Mouse (Mus musculus): Measurements from ENCODE around the gene Tedc1. TPM values are rescaled to one million over a fixed set of nuclear protein-coding genes. Genes with fewer than 3 reads are reported as not detected.

The Tedc1 gene
- polyA plus RNA-seq, 1 experiment from 2014 or later = 38.4 TPM

- Histone ChIP-seq H3K36me3 (peaks cover 4% of the 10 kb centered on the region; the same call in 1 of the 2 replicates), H3K4me3 (peak overlapping the region; percentile 62), H3K4me1 (peaks cover 26% of the 10 kb centered on the region), H3K9ac (no peak overlapping the region), H3K27ac (peak overlapping the region; percentile 81; the same call in 1 of the 2 replicates), H3K4me2 (peak overlapping the region; percentile 74), H3K27me3 (no peaks in the 10 kb centered on the region), H3K9me3 (no peaks in the 10 kb centered on the region)
- WGBS = 80% methylated on average over 8 of the region's 8 CpGs
- no peak for ATAC-seq (ENCODE audit: borderline replicate concordance, extremely low read depth, low FRiP score, low TSS enrichment)
These were observed 1.3 kb downstream of the Tedc1 start for GRCm38 (mm10) chr12:113157521-113157920.

GRCm38 (mm10) chr12:113157971-113158370 is 1.8 kb downstream of the Tedc1 start:
- ATAC-seq (ENCODE audit: borderline replicate concordance, extremely low read depth, low FRiP score, low TSS enrichment) = no peak

GRCm38 (mm10) chr12:113163561-113164006 is 7.4 kb downstream of the Tedc1 start:
- H3K36me3 ChIP-seq = peaks cover 16% of the 10 kb centered on the region
- H3K4me1 ChIP-seq = no peaks in the 10 kb centered on the region
- H3K4me3 ChIP-seq = no peak overlapping the region
- no peaks in the 10 kb centered on the region for H3K27me3 ChIP-seq
- WGBS = 72% methylated on average over 11 of the region's 11 CpGs
- H3K9ac ChIP-seq = no peak overlapping the region
- H3K27ac ChIP-seq = no peak overlapping the region
- no peaks in the 10 kb centered on the region for H3K9me3 ChIP-seq
- H3K4me2 ChIP-seq = no peak overlapping the region
- ATAC-seq (ENCODE audit: borderline replicate concordance, extremely low read depth, low FRiP score, low TSS enrichment) = no peak

More at GRCm38 (mm10) chr12:113157971-113158370, 1.8 kb downstream of the Tedc1 start:
- H3K9ac ChIP-seq = no peak overlapping the region
- peak overlapping the region; percentile 74; the same call in 1 of the 2 replicates for H3K4me2 ChIP-seq
- 88% methylated on average over 8 of the region's 8 CpGs for WGBS
- peaks cover 5% of the 10 kb centered on the region for H3K36me3 ChIP-seq
- no peaks in the 10 kb centered on the region for H3K27me3 ChIP-seq
- no peaks in the 10 kb centered on the region for H3K9me3 ChIP-seq
- H3K27ac ChIP-seq = no peak overlapping the region
- no peak overlapping the region for H3K4me3 ChIP-seq
- peaks cover 26% of the 10 kb centered on the region for H3K4me1 ChIP-seq

GRCm38 (mm10) chr12:113168031-113168536 is 11.9 kb downstream of the Tedc1 start:
- H3K27ac ChIP-seq = no peak overlapping the region

GRCm38 (mm10) chr12:113176960-113177725 is 20.9 kb downstream of the Tedc1 start:
- WGBS = 81% methylated on average over 18 of the region's 18 CpGs

More at GRCm38 (mm10) chr12:113168031-113168536, 11.9 kb downstream of the Tedc1 start:
- H3K4me3 ChIP-seq = no peak overlapping the region
- no peak overlapping the region for H3K9ac ChIP-seq
- 83% methylated on average over 9 of the region's 9 CpGs for WGBS
- H3K4me1 ChIP-seq = no peaks in the 10 kb centered on the region
- peak; percentile 40; the same call in 1 of the 2 replicates for ATAC-seq (ENCODE audit: borderline replicate concordance, extremely low read depth, low FRiP score, low TSS enrichment)
- H3K36me3 ChIP-seq = peaks cover 10% of the 10 kb centered on the region
- H3K4me2 ChIP-seq = no peak overlapping the region
- no peaks in the 10 kb centered on the region for H3K27me3 ChIP-seq
- H3K9me3 ChIP-seq = no peaks in the 10 kb centered on the region

GRCm38 (mm10) chr12:113181020-113181419 is 24.8 kb downstream of the Tedc1 start:
- Histone ChIP-seq H3K27me3 (peaks cover 10% of the 10 kb centered on the region), H3K4me1 (peaks cover 2% of the 10 kb centered on the region), H3K36me3 (no peaks in the 10 kb centered on the region), H3K9ac (no peak overlapping the region), H3K27ac (no peak overlapping the region), H3K4me2 (no peak overlapping the region), H3K9me3 (no peaks in the 10 kb centered on the region), H3K4me3 (no peak overlapping the region)
- ATAC-seq (ENCODE audit: borderline replicate concordance, extremely low read depth, low FRiP score, low TSS enrichment) = no peak
- WGBS = 37% methylated on average over 4 of the region's 4 CpGs

More at GRCm38 (mm10) chr12:113176960-113177725, 20.9 kb downstream of the Tedc1 start:
- Histone ChIP-seq H3K4me2 (no peak overlapping the region), H3K4me3 (no peak overlapping the region), H3K27me3 (no peaks in the 10 kb centered on the region), H3K27ac (no peak overlapping the region), H3K9ac (no peak overlapping the region), H3K9me3 (no peaks in the 10 kb centered on the region), H3K36me3 (no peaks in the 10 kb centered on the region), H3K4me1 (no peaks in the 10 kb centered on the region)
- ATAC-seq (ENCODE audit: borderline replicate concordance, extremely low read depth, low FRiP score, low TSS enrichment) = no peak

GRCm38 (mm10) chr12:113184945-113185344 is 28.7 kb downstream of the Tedc1 start:
- no peak for ATAC-seq (ENCODE audit: borderline replicate concordance, extremely low read depth, low FRiP score, low TSS enrichment)
- Histone ChIP-seq H3K4me1 (peaks cover 23% of the 10 kb centered on the region), H3K27me3 (peaks cover 38% of the 10 kb centered on the region), H3K4me3 (peak overlapping the region; percentile 61; the same call in 1 of the 2 replicates), H3K9me3 (no peaks in the 10 kb centered on the region), H3K27ac (no peak overlapping the region), H3K4me2 (peak overlapping the region; percentile 96; the same call in 1 of the 2 replicates), H3K36me3 (no peaks in the 10 kb centered on the region; the same call in 1 of the 2 replicates), H3K9ac (no peak overlapping the region)
- 51% methylated on average over 5 of the region's 5 CpGs for WGBS

GRCm38 (mm10) chr12:113185442-113186291 is 29.4 kb downstream of the Tedc1 start, which contains the start of gene Tmem121:
Gene Tmem121, plus strand, starts transcription at chr12:113185930.
- H3K27ac ChIP-seq = no peak within 1 kb of the TSS
- peaks cover 38% of the 10 kb centered on the region for H3K27me3 ChIP-seq
- no peak for ATAC-seq (ENCODE audit: borderline replicate concordance, extremely low read depth, low FRiP score, low TSS enrichment)
- H3K36me3 ChIP-seq = no peaks in the 10 kb centered on the region; the same call in 1 of the 2 replicates
- WGBS = 2% methylated on average over 63 of the region's 63 CpGs
- H3K9me3 ChIP-seq = no peaks in the 10 kb centered on the region
- peak within 1 kb of the TSS; percentile 61 for H3K4me3 ChIP-seq
- H3K4me2 ChIP-seq = peak within 1 kb of the TSS; percentile 96
- peaks cover 23% of the 10 kb centered on the region for H3K4me1 ChIP-seq
- H3K9ac ChIP-seq = peak within 1 kb of the TSS; percentile 68

- no peak for ATAC-seq (ENCODE audit: borderline replicate concordance, extremely low read depth, low FRiP score, low TSS enrichment)
- H3K4me1 ChIP-seq = peaks cover 23% of the 10 kb centered on the region
- no peaks in the 10 kb centered on the region; the same call in 1 of the 2 replicates for H3K36me3 ChIP-seq
- peaks cover 38% of the 10 kb centered on the region for H3K27me3 ChIP-seq
- H3K9ac ChIP-seq = peak overlapping the region; percentile 68
- no peaks in the 10 kb centered on the region for H3K9me3 ChIP-seq
- 44% methylated on average over 12 of the region's 12 CpGs for WGBS
- H3K27ac ChIP-seq = no peak overlapping the region
- peak overlapping the region; percentile 61 for H3K4me3 ChIP-seq
- H3K4me2 ChIP-seq = peak overlapping the region; percentile 96
These were observed 30.2 kb downstream of the Tedc1 start for GRCm38 (mm10) chr12:113186326-113187010.

GRCm38 (mm10) chr12:113187011-113187375 is 30.8 kb downstream of the Tedc1 start:
- peak overlapping the region; percentile 34 for H3K4me3 ChIP-seq
- H3K9me3 ChIP-seq = no peaks in the 10 kb centered on the region
- WGBS = 46% methylated on average over 4 of the region's 4 CpGs
- no peaks in the 10 kb centered on the region; the same call in 1 of the 2 replicates for H3K36me3 ChIP-seq
- H3K4me1 ChIP-seq = peaks cover 23% of the 10 kb centered on the region
- H3K4me2 ChIP-seq = peak overlapping the region; percentile 96
- H3K9ac ChIP-seq = no peak overlapping the region
- H3K27ac ChIP-seq = no peak overlapping the region
- peaks cover 38% of the 10 kb centered on the region for H3K27me3 ChIP-seq
- no peak for ATAC-seq (ENCODE audit: borderline replicate concordance, extremely low read depth, low FRiP score, low TSS enrichment)

All from lung, embryonic 15.5 days (tissue).